Mouse (Mus musculus): Measurements from ENCODE around the gene Narf.

The Narf gene

GRCm38 (mm10) chr11:121236564-121237344, at the start of gene Narf:
TSS of gene Narf (plus strand) at chr11:121237253.
- DNase-seq (ENCODE audit: low read depth, low spot score): peak; percentile 100

- DNase-seq (ENCODE audit: low read depth, low spot score): no peak
Observed at GRCm38 (mm10) chr11:121189681-121190080, 47.4 kb upstream of the Narf start.

GRCm38 (mm10) chr11:121192742-121193141, 44.3 kb upstream of the Narf start:
- DNase-seq (ENCODE audit: low read depth, low spot score): no peak

GRCm38 (mm10) chr11:121193415-121193814, 43.6 kb upstream of the Narf start:
- DNase-seq (ENCODE audit: low read depth, low spot score): no peak

- DNase-seq (ENCODE audit: low read depth, low spot score): no peak
Observed at GRCm38 (mm10) chr11:121198622-121199021, 38.4 kb upstream of the Narf start.

GRCm38 (mm10) chr11:121199851-121200250, 37.2 kb upstream of the Narf start:
- no peak for DNase-seq (ENCODE audit: low read depth, low spot score)

- no peak for DNase-seq (ENCODE audit: low read depth, low spot score)
Observed at GRCm38 (mm10) chr11:121200781-121201180, 36.3 kb upstream of the Narf start.

- peak; percentile 33 for DNase-seq (ENCODE audit: low read depth, low spot score)
Observed at GRCm38 (mm10) chr11:121201436-121202198, 35.4 kb upstream of the Narf start.

- no peak for DNase-seq (ENCODE audit: low read depth, low spot score)
Observed at GRCm38 (mm10) chr11:121203859-121204160, 33.2 kb upstream of the Narf start.

- peak; percentile 99 for DNase-seq (ENCODE audit: low read depth, low spot score)
Observed at GRCm38 (mm10) chr11:121204161-121205006, 32.7 kb upstream of the Narf start, which contains the start of the genes Hexdc and Ogfod3. TSS of gene Hexdc (plus strand) at chr11:121204433. TSS of gene Ogfod3 (minus strand) at chr11:121204711.

GRCm38 (mm10) chr11:121216831-121217230, 20.2 kb upstream of the Narf start:
- DNase-seq (ENCODE audit: low read depth, low spot score): no peak

- DNase-seq (ENCODE audit: low read depth, low spot score): no peak
Observed at GRCm38 (mm10) chr11:121219776-121220175, 17.3 kb upstream of the Narf start.

GRCm38 (mm10) chr11:121220771-121221170, 16.3 kb upstream of the Narf start:
- no peak for DNase-seq (ENCODE audit: low read depth, low spot score)

- no peak for DNase-seq (ENCODE audit: low read depth, low spot score)
Observed at GRCm38 (mm10) chr11:121221321-121222010, 15.6 kb upstream of the Narf start.

- DNase-seq (ENCODE audit: low read depth, low spot score): no peak
Observed at GRCm38 (mm10) chr11:121228129-121229017, 8.7 kb upstream of the Narf start.

- peak; percentile 83 for DNase-seq (ENCODE audit: low read depth, low spot score)
Observed at GRCm38 (mm10) chr11:121229018-121229439, 8.0 kb upstream of the Narf start, which contains the start of gene Cybc1. TSS of gene Cybc1 (minus strand) at chr11:121229322.

- no peak for DNase-seq (ENCODE audit: low read depth, low spot score)
Observed at GRCm38 (mm10) chr11:121231191-121231590, 5.9 kb upstream of the Narf start.

GRCm38 (mm10) chr11:121231628-121232291, 5.3 kb upstream of the Narf start:
- DNase-seq (ENCODE audit: low read depth, low spot score): no peak

GRCm38 (mm10) chr11:121232706-121233105, 4.3 kb upstream of the Narf start:
- no peak for DNase-seq (ENCODE audit: low read depth, low spot score)

All from WW6 (cell line).